Comparison of ENCODE assay signal across 13 mouse cellular contexts in the genomic region with DNA sequence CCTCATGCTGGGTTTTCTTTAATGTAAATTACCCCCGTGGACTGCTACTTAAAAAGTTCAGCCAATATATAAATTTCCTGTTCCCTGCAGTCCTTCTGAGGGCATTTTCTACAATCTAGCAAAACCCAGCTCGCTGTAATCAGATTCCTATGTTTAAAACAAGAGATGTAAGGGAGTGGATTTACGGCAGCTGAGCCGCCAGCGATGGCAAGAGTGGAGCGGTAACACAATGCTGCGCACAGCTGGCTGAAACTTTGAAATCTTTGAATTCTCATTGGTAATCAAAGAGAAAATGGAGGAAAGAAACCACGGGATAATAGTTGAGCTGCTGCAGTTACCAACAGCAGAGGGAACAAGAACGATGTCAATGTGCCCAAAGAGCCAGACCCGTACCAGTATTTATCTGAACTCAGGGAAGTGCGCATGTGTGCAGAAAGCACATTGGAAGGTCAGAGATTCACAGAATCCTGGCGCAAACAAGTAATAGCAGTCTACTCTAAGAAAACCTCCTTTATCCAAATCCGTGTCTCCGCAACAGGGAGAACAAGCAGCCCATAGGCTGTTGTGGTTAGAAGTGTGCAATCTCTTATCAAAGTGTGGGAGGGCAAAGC.
DNase-seq lines count a peak whose midpoint lies in the region; ATAC-seq and TF ChIP-seq lines count a peak whose summit lies in the region.
"Had no signal": no experiment of that assay in that cellular context is flagged by ENCODE, and none has a peak within 500 bp of the region (broad histone marks: within the 10 kb centered on the region; RNA-seq: fewer than 3 reads in every experiment).

No protein-coding gene starts in this region.

- TF ChIP-seq CTCF in layer of hippocampus, adult 2 months (conservative IDR thresholded peaks at IDR 0.05) = no peak

- ATAC-seq in embryonic facial prominence, embryonic 11.5 days (replicated peaks; ENCODE audit: insufficient number of reproducible peaks, low FRiP score, low TSS enrichment, low read depth) = no peak
- no peak for ATAC-seq in hindbrain, embryonic 14.5 days (ENCODE audit: low FRiP score)
- no peak for ATAC-seq in midbrain, embryonic 13.5 days

- no peaks in the 10 kb centered on the region for H3K27me3 ChIP-seq in embryonic facial prominence, embryonic 11.5 days (ENCODE audit: control insufficient read depth, insufficient read depth, low read length)
- H3K27me3 ChIP-seq in hindbrain, embryonic 14.5 days (ENCODE audit: control insufficient read depth, insufficient read depth, low read length) = no peaks in the 10 kb centered on the region
- H3K27me3 ChIP-seq in midbrain, embryonic 13.5 days = no peaks in the 10 kb centered on the region
- H3K27me3 ChIP-seq: lung, embryonic 15.5 days had no signal

- H3K4me3 ChIP-seq in embryonic facial prominence, embryonic 11.5 days (ENCODE audit: low read depth, low read length) = no peak overlapping the region
- H3K4me3 ChIP-seq in hindbrain, embryonic 14.5 days (replicated peaks; ENCODE audit: low read length) = no peak overlapping the region
- peak overlapping the region; percentile 16; the same call in 1 of the 2 replicates for H3K4me3 ChIP-seq in midbrain, embryonic 13.5 days (replicated peaks)
- H3K4me3 ChIP-seq in layer of hippocampus, adult 2 months = no peak overlapping the region; the same call in 1 of the 2 replicates
- H3K4me3 ChIP-seq: lung, embryonic 15.5 days; myocyte had no signal

- no peaks in the 10 kb centered on the region for H3K36me3 ChIP-seq in embryonic facial prominence, embryonic 11.5 days (replicated peaks; ENCODE audit: control insufficient read depth, insufficient read depth, low read depth, low read length)
- no peaks in the 10 kb centered on the region for H3K36me3 ChIP-seq in hindbrain, embryonic 14.5 days (replicated peaks; ENCODE audit: control insufficient read depth, insufficient read depth)
- no peaks in the 10 kb centered on the region for H3K36me3 ChIP-seq in midbrain, embryonic 13.5 days
- H3K36me3 ChIP-seq: G1E; lung, embryonic 15.5 days had no signal

- no peak overlapping the region for H3K9ac ChIP-seq in embryonic facial prominence, embryonic 11.5 days (replicated peaks; ENCODE audit: low read length)
- no peak overlapping the region for H3K9ac ChIP-seq in hindbrain, embryonic 14.5 days
- no peak overlapping the region for H3K9ac ChIP-seq in midbrain, embryonic 13.5 days (replicated peaks)
- H3K9ac ChIP-seq: lung, embryonic 15.5 days had no signal

- no peaks in the 10 kb centered on the region for H3K9me3 ChIP-seq in embryonic facial prominence, embryonic 11.5 days (replicated peaks; ENCODE audit: control insufficient read depth, low read length)
- H3K9me3 ChIP-seq in hindbrain, embryonic 14.5 days (ENCODE audit: control insufficient read depth, low read length) = no peaks in the 10 kb centered on the region
- H3K9me3 ChIP-seq in midbrain, embryonic 13.5 days = no peaks in the 10 kb centered on the region
- H3K9me3 ChIP-seq: G1E; lung, embryonic 15.5 days had no signal

- H3K4me1 ChIP-seq in embryonic facial prominence, embryonic 11.5 days (ENCODE audit: control insufficient read depth, insufficient read depth, low read length) = no peaks in the 10 kb centered on the region
- no peaks in the 10 kb centered on the region for H3K4me1 ChIP-seq in hindbrain, embryonic 14.5 days (replicated peaks; ENCODE audit: control insufficient read depth, insufficient read depth, low read length)
- peaks cover 6% of the 10 kb centered on the region; the same call in 1 of the 2 replicates for H3K4me1 ChIP-seq in midbrain, embryonic 13.5 days (replicated peaks)
- H3K4me1 ChIP-seq: lung, embryonic 15.5 days had no signal

- WGBS in embryonic facial prominence, embryonic 11.5 days = 64% methylated on average over 14 of the region's 14 CpGs
- WGBS in hindbrain, embryonic 14.5 days = 67% methylated on average over 14 of the region's 14 CpGs
- 55% methylated on average over 14 of the region's 14 CpGs for WGBS in midbrain, embryonic 13.5 days

- intact Hi-C loops in heart, postnatal 36 days (cut with DNase I) = no loop called here

- no peak overlapping the region for H3K4me2 ChIP-seq in embryonic facial prominence, embryonic 11.5 days (ENCODE audit: low read depth, low read length)
- H3K4me2 ChIP-seq in hindbrain, embryonic 14.5 days (replicated peaks) = peak overlapping the region; percentile 29
- peak overlapping the region; percentile 36 for H3K4me2 ChIP-seq in midbrain, embryonic 13.5 days (replicated peaks)
- H3K4me2 ChIP-seq: lung, embryonic 15.5 days had no signal

- no peak overlapping the region for H3K27ac ChIP-seq in embryonic facial prominence, embryonic 11.5 days (replicated peaks; ENCODE audit: low read depth, low read length)
- H3K27ac ChIP-seq in hindbrain, embryonic 14.5 days = no peak overlapping the region
- H3K27ac ChIP-seq in midbrain, embryonic 13.5 days = no peak overlapping the region
- no peak overlapping the region for H3K27ac ChIP-seq in layer of hippocampus, adult 2 months
- H3K27ac ChIP-seq: lung, embryonic 15.5 days had no signal

- peak; percentile 14 for DNase-seq in ZHBTc4 (ENCODE audit: low read depth, low spot score)
- DNase-seq in embryonic facial prominence, embryonic 11.5 days (ENCODE audit: low spot score) = peak; percentile 25
- no peak for DNase-seq in hindbrain, embryonic 14.5 days (ENCODE audit: low spot score)
- no peak for DNase-seq in layer of hippocampus, adult 2 months (ENCODE audit: low spot score in 2 of 2)
- no peak for DNase-seq in spleen, postnatal 10 days (ENCODE audit: low spot score in 2 of 2)
- DNase-seq in heart, postnatal 36 days = no peak
- DNase-seq: cerebellum, adult 11-12 months; gastrocnemius, postnatal 36 days; heart, postnatal 10 days had no signal

Comparison
In these comparisons a context has a peak if more than half of its experiments do, and no peak if none do; other contexts are left out.
1. DNase-seq: peak in ZHBTc4 (single experiment) and embryonic facial prominence, embryonic 11.5 days (single experiment); none in hindbrain, embryonic 14.5 days (single experiment), layer of hippocampus, adult 2 months (0 of 2), spleen, postnatal 10 days (0 of 2) and heart, postnatal 36 days (0 of 2).